Mouse (Mus musculus) kidney, adult 2 months (tissue): ENCODE results near the gene Gm21679. TPM values are rescaled to one million over a fixed set of nuclear protein-coding genes. Genes with fewer than 3 reads are reported as not detected.
"Not testable (repeated sequence)": the region's sequence is repeated elsewhere in the genome, so short reads cannot be mapped to it uniquely, and the experiment has no call there.

Source experiments
- DNase-seq: peaks from one replicate; pipeline ENCODE4 v3.0.0; 2021
- H3K27ac ChIP-seq: fragments of 200-500 bp; 2 replicates; pipeline ENCODE4 v1.5.1; 2012; ENCODE audit warnings: low read depth, low read length, control low read depth, inconsistent platforms; ENCODE audit not compliant: insufficient read depth
- H3K27me3 ChIP-seq: fragments of 200-500 bp; replicated peaks from 2 replicates; pipeline ENCODE4 v1.6.1; 2012; ENCODE audit warnings: mild to moderate bottlenecking, moderate library complexity, low read length, inconsistent platforms; ENCODE audit not compliant: control insufficient read depth, insufficient read depth
- H3K36me3 ChIP-seq: fragments of 200-500 bp; 2 replicates; pipeline ENCODE4 v1.6.1; 2012; ENCODE audit warnings: mild to moderate bottlenecking, moderate library complexity, low read length, inconsistent platforms; ENCODE audit not compliant: control insufficient read depth, insufficient read depth
- H3K4me1 ChIP-seq: fragments of 200-500 bp; 2 replicates; pipeline ENCODE4 v1.6.1; 2011; ENCODE audit warnings: low read length; ENCODE audit not compliant: control insufficient read depth, insufficient read depth
- H3K4me3 ChIP-seq: fragments of 200-500 bp; 2 replicates; pipeline ENCODE4 v1.5.1; 2011; ENCODE audit warnings: mild to moderate bottlenecking, low read depth, low read length, control low read depth; ENCODE audit not compliant: insufficient read depth
- WGBS: fragments of 180-500 bp; shearing (Covaris S2); methylation state at CpG from one replicate; pipeline ENCODE4 v1.1.7; 2018; 5-methylcytosine and 5-hydroxymethylcytosine counted together
- polyA plus RNA-seq: library from polyadenylated mRNA; depleted of rRNA; stranded (reverse); fragments of >200 nt; gene quantifications from 2 replicates; pipeline ENCODE4 v1.2.3, GENCODE M21; 2012; rRNA removed

Gene Gm21679
- not detected in 2 replicates for polyA plus RNA-seq

GRCm38 (mm10) chrY:29683270-29683669 lies at the start of gene Gm21679:
Gene Gm21679 (minus strand): TSS chrY:29683370.
- not testable (repeated sequence) for H3K4me1 ChIP-seq, H3K36me3 ChIP-seq, H3K4me3 ChIP-seq, H3K27me3 ChIP-seq, H3K27ac ChIP-seq, DNase-seq
- no CpG with 5 or more reads among the region's 3 CpGs for WGBS
